Mouse (Mus musculus): Measurements from ENCODE around the gene Umad1. TPM values are rescaled to one million over a fixed set of nuclear protein-coding genes. Genes with fewer than 3 reads are reported as not detected.

Gene Umad1
- 10 to 100 TPM; 12.5 to 13.6 TPM for total RNA-seq (2021)
- long read RNA-seq, experiment 1, transcript Umad1-204 (4 exons, 2,025 nt), result major isoform, 8 of 9 reads
- long read RNA-seq, experiment 1, partial matches to known transcripts, result 0 of 9 reads
- long read RNA-seq, experiment 1, other reads (novel, unspliced or antisense), result 0 of 9 reads
- long read RNA-seq, experiment 2, transcript Umad1-204 (4 exons, 2,025 nt), result major isoform, 9 of 12 reads
- long read RNA-seq, experiment 2, partial matches to known transcripts, result 0 of 12 reads
- long read RNA-seq, experiment 2, other reads (novel, unspliced or antisense), result 1 of 12 reads

DNA sequence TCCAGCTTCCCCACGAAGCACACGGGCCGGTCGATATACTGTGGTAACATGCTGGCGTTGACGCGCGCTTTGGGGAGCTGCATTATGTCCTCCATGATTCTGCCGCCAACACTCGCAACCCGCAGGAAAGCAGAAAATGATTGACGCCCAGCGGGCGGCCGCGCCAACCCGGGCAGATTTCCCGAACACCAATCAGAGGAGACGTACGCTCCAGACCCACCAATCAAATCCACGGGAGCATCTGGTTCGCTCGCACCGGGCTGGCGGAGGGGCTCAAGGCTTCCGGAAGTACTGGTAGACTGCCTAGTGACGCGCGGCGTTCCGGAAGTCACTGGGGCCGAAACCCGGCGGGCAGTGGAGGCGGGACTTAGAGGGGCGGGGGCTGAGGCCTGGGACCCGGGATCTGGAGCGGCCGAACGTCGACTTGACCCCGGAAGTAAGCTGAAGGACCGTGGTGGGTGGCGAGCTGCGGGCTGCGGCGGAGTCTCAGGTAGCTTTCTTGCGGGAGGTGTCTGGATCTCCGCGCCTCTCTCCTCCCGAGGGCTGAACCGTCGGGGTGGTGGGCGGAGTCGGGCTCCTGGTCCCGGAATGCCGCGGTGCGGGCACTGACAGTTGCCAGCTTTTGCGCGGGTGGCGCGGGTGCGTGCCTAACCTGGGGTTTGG, at the start of gene Umad1, which contains the start of the genes Rpa3 and Gm45062:
Gene Umad1, plus strand, starts transcription at position 285 of the 663 bp plus-strand sequence.
Gene Rpa3, minus strand, starts transcription at position 170 of the 663 bp plus-strand sequence.
Gene Gm45062, plus strand, starts transcription at position 447 of the 663 bp plus-strand sequence.
- DNase-seq, result peak; percentile 97 to 99

DNA sequence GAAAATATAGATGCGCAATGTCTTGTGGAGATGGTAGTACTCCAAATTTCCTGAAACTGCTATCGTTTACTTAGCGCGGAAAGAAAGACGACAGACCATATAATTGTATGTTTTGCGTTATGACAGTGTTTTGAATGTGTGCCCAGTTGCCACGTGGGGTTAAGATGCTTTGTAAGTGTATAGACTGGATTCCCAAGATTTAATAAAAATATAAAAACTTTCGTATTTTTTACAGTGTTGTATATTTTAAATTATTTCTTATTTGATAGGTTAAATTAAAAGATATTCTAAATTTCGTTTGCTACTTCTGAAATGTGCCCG, 49.3 kb upstream of the Umad1 start:
- no peak for DNase-seq

DNA sequence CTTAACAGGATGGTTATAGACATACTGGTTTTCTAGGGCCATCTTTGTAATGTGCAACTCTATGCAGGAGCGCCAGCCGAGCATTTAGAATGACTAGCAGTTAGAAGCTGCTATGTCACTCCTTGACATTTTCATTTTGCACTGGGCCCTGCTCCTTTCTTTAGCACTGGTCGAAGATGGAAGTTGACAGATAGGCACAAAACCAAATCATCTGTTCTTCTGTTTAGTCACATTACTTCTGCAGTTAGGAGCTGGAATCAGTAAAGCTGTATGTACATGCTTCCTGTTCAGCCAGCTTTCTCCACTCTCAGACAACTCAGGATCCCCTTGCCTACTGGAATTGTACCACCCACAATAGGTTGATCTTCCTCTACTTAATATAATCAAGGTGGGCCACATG, 48.4 kb upstream of the Umad1 start:
- no peak for DNase-seq

DNA sequence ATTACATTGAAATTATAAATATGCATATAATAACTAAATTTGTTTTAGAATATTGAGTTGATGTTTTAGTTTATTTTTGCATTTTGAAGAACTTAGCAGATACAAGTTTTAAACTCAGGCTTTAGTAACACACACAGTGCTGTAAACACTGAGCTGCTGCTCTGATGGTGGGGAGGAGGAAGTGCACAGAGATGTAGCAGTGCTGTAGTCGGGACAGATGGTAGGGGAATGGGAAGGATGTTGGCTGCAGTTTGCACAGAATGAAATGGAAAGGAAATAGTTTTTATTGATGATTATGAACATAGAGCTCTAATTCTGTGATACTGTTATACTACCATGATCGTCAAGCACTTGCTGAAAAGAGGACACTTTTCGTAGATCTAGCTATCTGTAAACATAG, 32.1 kb upstream of the Umad1 start:
- no peak for DNase-seq

DNA sequence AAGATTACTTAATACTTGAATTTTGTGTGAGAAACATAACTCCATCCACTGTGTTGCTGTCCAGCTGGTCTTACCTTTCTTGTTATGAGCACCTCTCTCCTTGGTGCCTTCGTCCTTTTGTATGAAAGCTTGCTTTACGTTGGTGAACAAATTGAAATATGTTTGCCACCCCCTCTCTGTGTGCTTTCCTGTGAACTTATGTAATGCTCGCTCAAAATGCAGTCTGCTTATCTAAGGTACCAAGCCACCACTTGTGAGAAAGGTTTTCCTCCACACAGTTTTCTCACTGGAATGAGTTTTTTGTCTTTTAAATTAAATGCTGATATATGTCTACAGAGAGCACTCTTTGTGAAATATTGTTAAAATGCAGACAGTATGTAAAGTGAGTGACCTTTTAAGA, 30.5 kb upstream of the Umad1 start:
- no peak for DNase-seq

DNA sequence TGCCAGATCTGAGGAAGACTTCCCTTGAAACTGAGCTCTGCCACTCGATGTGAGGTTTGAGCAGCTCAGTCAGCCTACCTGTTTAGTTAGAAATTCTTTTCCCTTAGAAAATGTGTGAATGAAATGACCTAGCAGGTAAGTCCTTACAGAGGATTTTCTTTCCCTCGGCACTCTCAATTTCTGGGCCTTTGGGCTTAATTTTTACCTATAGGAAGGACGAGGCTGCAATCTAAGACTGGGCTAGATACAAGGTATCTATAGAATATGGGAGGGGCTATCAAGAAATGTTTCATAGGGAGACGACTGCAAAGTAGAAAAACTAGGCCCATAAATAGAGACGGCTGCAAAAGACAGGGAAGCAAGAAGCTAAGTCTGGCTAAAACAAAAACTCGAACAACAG, 772 bp upstream of the Umad1 start:
- no peak for DNase-seq

DNA sequence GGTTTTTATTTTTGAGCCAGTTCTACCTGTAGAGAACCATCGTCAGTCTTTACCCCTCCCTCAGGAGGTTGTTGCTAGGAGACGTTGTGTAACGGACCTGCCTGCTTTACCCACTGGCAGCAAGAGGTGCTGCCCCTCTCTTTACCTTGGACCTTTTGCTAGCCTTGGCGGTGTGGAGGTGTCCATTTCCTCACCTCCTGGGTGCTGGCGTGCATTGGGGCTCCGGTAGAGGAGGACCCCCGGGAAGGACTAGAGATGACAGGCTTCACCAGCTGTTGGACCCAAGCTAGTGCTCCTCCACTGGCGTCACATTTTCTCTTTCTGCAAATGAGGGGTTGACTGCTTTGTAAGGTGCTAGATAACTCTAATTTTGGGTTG, 568 bp downstream of the Umad1 start:
- DNase-seq, result no peak

DNA sequence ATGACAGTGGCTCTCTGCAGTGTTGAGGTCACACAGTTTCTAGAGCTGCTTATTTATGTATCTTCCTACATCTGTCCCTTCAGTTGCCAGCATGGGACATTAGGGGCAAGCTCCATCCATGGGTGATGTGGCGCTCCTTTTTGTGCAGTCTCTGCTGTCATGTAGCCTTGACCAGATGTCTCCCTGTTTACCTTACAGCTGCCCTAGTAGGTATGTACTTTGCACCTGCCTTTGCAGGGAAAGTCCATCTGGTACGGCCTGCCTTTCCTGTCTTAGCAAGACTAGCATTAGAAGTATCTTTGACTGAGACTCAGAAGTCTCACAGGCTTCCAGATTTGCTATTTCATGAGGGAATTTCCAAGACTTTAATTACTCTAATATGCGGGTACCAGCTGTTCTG, 12.0 kb downstream of the Umad1 start:
- DNase-seq, result no peak

DNA sequence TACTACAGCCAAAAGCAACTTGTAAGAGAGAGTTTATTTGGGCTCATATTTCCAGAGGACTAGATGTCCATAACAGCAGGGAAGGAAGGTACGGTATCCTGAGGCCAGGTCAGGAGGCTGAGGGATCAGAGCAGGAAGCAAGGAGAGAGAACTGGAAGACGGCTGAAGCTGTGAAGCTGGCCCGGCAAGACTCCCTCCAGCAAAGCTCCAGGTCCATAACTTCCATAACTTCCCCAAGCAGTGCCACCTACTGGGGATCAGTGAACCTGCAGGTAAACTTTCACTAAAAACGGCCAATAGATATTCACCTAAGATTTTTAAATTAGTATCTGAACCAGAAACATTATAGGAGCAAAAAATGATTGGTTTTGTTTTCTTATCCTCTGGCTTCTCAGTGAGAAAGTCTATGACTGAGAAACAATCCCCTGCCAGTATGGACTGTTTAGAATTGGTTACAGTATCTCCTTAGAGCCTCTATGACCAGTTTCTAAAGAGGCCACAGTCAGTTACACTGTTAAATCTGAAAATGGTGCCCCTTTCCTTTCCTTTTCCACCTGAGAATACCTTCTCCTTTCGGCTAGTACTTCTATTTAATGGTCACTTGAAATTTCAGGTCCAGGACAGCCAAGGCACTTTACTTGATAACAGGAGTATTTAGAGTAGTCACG, 15.4 kb downstream of the Umad1 start:
- peak; percentile 49 to 80 for DNase-seq

DNA sequence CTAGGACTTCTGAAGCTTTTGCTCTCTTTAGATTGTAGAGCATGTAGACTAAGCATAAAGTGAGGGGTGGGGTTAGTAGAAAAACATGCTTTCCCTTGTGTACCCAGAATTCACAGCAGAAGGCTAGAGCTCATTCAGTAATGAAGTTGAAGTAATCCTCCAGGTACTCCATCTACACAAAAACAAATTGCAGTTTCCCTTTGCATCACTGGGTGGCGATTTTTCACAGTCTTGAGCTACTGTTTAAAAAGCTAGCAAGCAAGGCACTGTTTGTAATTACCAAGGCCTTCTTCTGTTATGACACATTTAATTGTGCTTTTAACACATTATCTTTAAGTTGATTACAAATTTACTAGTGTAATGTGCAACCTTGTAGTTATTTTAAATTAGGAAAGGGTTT, 16.0 kb downstream of the Umad1 start:
- peak; percentile 72 to 87 for DNase-seq

DNA sequence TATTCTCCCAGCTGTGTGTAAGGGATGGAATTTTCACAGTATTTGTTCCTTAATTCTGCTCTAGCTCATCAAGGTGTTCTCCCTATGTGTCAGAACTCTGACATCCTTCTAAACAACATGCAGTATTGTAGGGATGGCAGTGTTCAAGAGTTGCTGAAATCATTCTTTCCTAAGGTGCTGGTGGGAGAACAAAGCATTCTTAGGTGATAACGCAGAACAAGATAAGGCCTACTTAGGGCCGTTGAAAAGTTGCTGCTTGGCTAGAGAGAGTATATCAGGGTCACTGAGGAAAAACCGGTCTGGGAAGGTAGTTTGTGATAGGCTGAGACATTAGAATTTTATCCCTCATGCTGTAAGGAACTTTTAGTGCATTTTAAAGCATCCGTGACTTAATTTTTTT, 17.3 kb downstream of the Umad1 start:
- no peak for DNase-seq

DNA sequence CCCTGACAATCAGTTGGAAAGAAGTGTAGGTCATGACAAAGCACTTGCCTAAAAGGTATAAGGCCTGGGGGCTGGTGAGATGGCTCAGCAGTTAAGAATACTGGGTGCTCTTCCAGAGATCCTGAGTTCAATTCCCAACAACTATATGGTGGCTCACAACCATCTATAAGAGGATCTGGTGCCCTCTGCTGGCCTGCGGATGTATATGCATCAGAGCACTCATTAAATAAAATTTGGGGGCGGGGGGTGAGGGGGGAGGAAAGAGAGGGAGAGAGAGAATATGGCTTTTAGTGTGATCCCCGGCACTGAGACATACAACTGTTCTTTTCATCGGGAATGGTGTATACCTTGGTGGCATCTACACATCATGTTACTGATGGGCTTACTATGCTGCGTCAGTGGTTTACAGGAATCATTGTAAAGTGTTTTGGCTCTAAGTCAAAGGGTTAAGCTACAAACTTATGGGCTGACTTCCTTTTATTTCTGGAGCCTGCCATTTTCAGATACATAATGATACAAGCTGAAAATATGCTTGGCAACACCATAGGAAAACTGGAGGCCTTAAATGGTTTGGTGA, 19.4 kb downstream of the Umad1 start:
- DNase-seq, result no peak

DNA sequence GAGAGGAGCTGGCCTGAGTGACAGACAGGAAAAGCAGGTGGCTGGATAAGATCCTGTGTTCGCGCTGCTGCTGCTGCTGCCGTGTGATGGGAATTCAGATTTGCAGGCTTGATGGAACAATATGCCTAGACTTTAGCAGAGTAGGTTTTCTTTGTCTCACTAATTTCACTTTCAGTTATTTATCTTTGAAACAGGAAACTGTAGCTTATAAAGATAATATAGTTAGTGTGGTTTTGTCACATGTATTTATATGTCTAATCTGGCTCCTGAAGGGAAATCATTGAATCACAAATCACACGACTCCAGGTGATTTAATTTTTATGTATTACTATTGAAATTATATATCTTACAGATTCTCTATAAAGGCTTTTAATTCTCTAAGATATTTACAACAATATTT, 24.2 kb downstream of the Umad1 start:
- DNase-seq, result no peak

DNA sequence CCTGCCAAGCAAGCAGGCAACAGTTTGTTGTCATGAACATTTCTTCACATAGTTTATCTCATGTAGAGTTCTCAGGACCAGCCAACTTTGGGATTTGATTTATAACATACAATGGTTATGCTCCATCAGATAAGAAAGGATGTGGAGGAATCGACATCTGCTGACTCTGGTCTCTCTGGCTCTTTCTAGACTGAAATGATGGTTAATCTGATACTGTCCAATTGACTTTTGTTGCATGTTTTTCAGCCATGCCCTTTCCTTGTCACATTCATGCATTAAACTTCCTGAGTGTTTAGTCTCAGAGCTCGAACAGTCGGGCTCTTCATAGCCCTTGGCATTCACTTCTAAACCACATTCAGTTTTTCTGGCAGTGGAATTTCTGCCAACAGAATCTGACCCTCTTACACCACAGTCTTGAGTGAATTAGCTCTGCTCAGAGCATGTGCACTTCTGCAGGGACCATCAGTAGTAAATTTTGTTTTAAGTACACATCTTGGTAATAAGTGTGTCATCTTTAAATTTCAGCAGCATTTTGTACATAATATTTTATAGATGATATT, 26.4 kb downstream of the Umad1 start:
- DNase-seq, result no peak

DNA sequence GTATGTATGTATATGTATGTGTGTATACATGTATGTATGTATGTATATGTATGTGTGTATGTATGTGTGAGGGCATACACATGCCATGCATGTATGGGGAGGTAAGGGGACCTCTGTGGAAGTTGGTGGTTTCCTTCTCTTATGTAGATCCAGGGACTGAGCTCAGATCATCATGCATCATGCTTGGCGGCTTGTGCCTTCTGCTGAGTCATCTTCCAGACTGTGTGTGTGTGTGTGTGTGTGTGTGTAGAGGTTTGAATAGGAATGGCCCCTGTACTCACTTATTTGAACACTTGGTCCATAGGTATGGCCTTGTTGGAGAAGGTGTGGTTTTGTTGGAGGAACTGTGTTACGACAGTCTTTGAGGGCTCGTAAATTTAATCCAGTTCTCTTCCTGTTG, 27.1 kb downstream of the Umad1 start:
- DNase-seq, result no peak

DNA sequence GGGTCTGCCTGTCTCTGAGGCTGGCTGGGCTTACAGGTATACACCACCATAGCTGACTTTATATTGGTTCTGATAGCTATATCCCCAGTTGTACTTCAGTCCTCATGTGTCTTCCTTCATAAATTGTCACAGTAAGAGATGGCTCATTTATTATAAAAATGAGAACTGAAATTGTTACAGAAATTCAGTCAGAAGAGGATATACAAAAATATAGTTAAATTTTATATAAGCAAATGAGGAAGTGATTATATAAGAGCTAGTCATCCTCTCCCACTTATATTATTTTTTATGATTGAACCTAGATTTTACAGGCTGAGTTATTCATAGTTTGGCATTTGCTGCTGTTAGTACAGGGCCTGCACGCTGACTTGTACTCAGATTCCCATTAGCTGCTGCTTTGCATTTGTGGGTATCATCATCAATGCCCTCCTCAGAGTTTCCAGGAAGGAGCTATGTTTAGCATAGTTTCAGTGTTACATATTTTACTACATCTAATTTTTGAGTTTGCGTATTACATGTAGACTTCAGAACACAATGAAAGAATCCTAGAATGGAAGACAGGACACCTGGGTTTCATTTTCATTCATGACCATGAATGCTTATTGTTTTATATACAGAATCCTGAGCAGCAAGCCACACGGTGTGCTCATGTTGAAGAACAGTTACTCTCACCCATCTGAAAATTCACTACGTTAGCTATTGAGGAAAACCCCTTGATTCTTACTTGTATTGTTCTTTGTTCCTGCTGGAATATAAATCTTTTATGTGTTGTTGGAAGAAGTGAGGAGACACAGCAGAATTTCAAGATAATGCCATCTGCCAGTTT, 29.9 kb downstream of the Umad1 start:
- no peak for DNase-seq

DNA sequence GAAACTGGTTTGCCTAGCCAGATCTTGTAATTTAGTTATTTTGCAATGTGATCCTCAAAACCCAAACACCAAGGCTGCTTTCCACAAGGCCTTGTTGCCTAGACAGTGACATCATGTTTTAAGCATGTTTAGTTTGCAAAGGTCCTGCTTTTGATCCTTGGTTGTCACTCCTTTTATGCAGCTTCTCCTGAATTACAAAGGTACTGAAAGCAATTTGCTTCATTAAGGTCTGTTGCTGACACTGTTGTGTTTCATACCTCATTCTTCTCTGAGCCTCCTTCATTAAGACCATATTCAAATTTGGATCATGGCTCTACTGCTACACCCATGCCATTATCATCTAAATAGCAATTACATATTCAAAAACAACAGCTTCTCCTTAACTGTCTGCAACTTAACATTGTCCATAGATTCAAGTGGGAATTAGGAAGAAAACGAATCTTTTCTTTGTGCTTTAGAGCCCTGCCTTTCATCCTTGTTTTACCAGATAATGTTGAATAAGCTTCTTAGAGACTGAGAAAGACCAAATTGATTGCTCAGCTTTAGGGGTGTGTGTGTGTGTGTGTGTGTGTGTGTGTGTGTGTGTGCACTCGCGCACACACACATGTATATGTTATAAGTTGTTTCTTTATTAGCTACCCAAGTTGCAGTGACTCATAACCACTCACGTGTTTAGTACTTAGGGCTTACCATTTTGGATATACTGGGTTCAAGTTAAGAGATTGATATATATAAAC, 35.1 kb downstream of the Umad1 start:
- DNase-seq, result no peak

DNA sequence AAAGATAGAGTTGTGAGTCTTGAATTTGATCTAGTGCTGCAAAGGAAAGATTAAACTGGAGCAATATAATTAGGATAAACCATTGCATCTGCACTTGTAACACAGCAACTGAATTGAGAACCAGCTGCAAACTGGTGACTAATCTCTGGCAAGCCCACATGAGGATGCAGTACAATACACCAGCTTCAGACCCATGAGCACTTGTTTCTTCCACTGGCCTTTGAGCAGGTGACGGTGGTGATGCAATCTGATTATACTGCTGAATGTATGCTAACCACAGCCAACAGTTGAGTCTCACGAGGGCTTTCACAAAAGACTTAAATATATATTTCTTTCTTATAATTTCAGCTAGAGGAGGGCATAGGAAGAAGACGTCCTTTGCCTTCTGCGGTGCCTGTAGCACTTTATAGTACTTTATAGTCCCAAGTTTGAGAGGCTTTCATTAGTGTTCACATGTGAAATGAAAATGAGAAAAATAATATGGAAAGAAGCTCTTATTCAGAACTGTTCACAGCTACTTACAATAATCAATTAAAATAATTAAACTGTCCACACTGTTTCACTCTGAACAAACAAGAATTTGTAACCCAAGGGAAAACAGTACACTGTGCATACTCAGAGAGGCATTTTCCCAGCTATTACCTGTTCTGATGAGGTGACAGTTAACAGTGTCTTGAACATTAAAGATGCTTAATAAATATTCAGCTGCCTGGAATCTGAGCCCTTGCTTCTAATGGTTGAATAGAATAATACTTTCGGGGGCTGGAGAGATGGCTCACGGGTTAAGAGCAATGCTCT, 40.2 kb downstream of the Umad1 start:
- no peak for DNase-seq

DNA sequence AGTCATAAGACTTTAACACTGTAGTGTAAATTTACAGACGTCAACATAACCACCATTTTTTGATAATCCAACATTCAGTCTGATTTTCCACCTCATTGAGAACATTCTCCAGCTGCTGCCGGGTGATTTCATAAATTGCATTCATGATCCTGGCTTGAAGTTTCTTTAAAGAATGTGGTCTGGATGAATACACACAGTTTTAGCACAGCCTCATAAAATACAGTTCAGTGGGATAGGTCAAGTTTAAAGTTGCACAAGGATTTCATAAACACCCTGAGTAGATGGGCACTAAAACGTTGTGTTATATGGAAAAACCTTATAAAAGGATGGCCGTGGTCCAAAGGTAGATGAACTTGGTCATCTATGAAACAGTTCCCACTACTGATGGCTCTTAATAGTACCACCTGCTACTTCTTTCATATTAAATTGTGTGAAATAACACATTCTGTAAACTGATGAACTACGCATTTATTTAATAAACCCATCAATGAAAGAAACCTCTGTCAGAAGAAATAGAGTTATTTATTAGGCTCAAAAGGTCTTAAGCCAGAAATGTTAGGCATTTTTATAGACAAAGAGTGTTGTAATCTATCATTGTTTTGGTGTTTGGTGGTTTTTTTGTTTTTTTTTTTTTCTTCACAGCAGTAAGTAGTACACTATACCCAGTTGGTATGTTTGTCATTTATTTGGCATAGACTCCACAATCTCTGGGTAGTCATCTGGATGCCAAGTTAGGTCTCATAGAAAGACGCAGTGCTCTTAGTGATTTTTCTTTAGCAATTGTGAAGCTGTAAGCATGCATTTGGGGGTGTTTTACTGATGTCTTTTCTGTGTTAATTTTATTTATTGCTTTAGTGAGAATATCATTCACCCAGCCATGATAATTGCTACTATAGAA, 49.0 kb downstream of the Umad1 start:
- DNase-seq, result no peak

All from heart, adult 18-20 months (tissue).